Mouse (Mus musculus): Measurements from ENCODE around the gene Acy3. TPM values are rescaled to one million over a fixed set of nuclear protein-coding genes. Genes with fewer than 3 reads are reported as not detected.
"Not testable (repeated sequence)": the region's sequence is repeated elsewhere in the genome, so short reads cannot be mapped to it uniquely, and the experiment has no call there.

Gene Acy3
- polyA plus RNA-seq, 1 experiment from 2014 or later, result 2.5 TPM

- Histone ChIP-seq H3K4me3 (ENCODE audit: low read depth, low read length) (no peak overlapping the region), H3K27ac (ENCODE audit: low read depth, low read length) (no peak overlapping the region), H3K4me2 (replicated peaks; ENCODE audit: low read depth, low read length) (no peak overlapping the region), H3K4me1 (replicated peaks; ENCODE audit: control insufficient read depth, insufficient read depth, low read length) (no peaks in the 10 kb centered on the region), H3K9ac (ENCODE audit: low read depth, low read length) (no peak overlapping the region; the same call in 1 of the 2 replicates), H3K27me3 (ENCODE audit: control insufficient read depth, insufficient read depth, low read length) (no peaks in the 10 kb centered on the region), H3K36me3 (ENCODE audit: control insufficient read depth, insufficient read depth, low read length) (no peaks in the 10 kb centered on the region), H3K9me3 (ENCODE audit: control insufficient read depth, low read length) (no peaks in the 10 kb centered on the region)
- 0 out of 2 replicates have a peak, but pooled peaks have one; percentile 10 for ATAC-seq (ENCODE audit: low FRiP score)
- 75% methylated on average over 12 of the region's 12 CpGs for WGBS
- DNase-seq (ENCODE audit: low spot score), result peak; percentile 28
These were observed 50.1 kb downstream of the Acy3 start for GRCm38 (mm10) chr19:4036327-4037045.

DNA sequence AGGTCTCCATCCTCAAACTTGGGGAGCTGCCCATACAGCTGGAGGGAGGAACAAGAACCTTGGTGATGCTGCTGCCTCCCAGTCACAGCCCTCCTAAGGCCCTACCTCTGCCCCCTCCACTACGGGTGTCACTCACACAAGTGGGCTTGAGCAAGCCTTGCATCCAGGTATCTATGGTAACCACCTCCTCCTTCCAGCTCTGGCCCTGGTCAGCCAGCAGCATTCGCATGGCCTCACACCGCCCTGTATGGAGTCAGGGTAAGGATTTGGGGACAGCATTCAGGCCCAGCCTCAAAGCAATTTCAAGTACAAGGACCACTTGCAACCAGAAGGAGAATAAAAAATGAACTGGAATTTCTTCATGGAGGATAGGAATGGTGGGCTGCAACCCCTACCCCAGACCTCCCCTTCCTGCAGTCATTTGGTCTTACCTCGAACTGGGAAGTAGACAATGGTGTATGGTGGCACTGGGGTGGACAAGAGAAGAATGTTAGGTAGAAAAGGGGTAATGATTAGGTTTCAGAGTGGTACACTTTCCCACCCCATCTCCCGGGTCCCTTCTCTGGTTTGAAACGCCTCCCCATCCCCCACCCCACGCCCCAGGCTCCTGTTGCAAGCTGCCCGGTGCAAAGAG lies 50.9 kb downstream of the Acy3 start:
- Histone ChIP-seq H3K9ac (ENCODE audit: low read depth, low read length) (peak overlapping the region; percentile 70), H3K4me2 (replicated peaks; ENCODE audit: low read depth, low read length) (peak overlapping the region; percentile 66), H3K4me3 (ENCODE audit: low read depth, low read length) (peak overlapping the region; percentile 61)
- not testable (repeated sequence) for H3K9me3 ChIP-seq (ENCODE audit: control insufficient read depth, low read length); H3K36me3 ChIP-seq (ENCODE audit: control insufficient read depth, insufficient read depth, low read length); H3K4me1 ChIP-seq (replicated peaks; ENCODE audit: control insufficient read depth, insufficient read depth, low read length); H3K27ac ChIP-seq (ENCODE audit: low read depth, low read length); DNase-seq (ENCODE audit: low spot score); H3K27me3 ChIP-seq (ENCODE audit: control insufficient read depth, insufficient read depth, low read length)
- 29% methylated on average over 7 of the region's 8 CpGs for WGBS
- peak; percentile 38; the same call in 1 of the 2 replicates for ATAC-seq (ENCODE audit: low FRiP score)

GRCm38 (mm10) chr19:4037788-4038232 lies 51.4 kb downstream of the Acy3 start, which contains the start of gene Gstp1:
Gstp1 (minus strand) TSS chr19:4037985.
- ATAC-seq (ENCODE audit: low FRiP score) (peak; percentile 81), DNase-seq (ENCODE audit: low spot score) (peak; percentile 84)
- Histone ChIP-seq H3K9ac (ENCODE audit: low read depth, low read length) (peak within 1 kb of the TSS; percentile 70), H3K36me3 (ENCODE audit: control insufficient read depth, insufficient read depth, low read length) (no peaks in the 10 kb centered on the region), H3K27me3 (ENCODE audit: control insufficient read depth, insufficient read depth, low read length) (no peaks in the 10 kb centered on the region), H3K9me3 (ENCODE audit: control insufficient read depth, low read length) (no peaks in the 10 kb centered on the region), H3K4me2 (replicated peaks; ENCODE audit: low read depth, low read length) (peak within 1 kb of the TSS; percentile 66), H3K27ac (ENCODE audit: low read depth, low read length) (no peak within 1 kb of the TSS), H3K4me3 (ENCODE audit: low read depth, low read length) (peak within 1 kb of the TSS; percentile 61), H3K4me1 (replicated peaks; ENCODE audit: control insufficient read depth, insufficient read depth, low read length) (no peaks in the 10 kb centered on the region)
- WGBS, result under 1% methylated on average over 26 of the region's 26 CpGs

Other genes with a start within 250 kb of the Acy3 start
- 43.9 and 52.7 TPM in 2 replicates for gene Kmt5b, start 219.1 kb upstream of the Acy3 start, polyA plus RNA-seq (2014; fragmentation: Nextera tagmentation; extraction: Ambion mirVana)
- 50.3 and 63.7 TPM in 2 replicates for gene Chka, start 134.8 kb upstream of the Acy3 start, polyA plus RNA-seq (2014; fragmentation: Nextera tagmentation; extraction: Ambion mirVana)
- gene Tcirg1, start 79.4 kb upstream of the Acy3 start, polyA plus RNA-seq (2014; fragmentation: Nextera tagmentation; extraction: Ambion mirVana), result 10.7 and 11.6 TPM in 2 replicates
- 240 and 258 TPM in 2 replicates for gene Ndufs8, start 73.8 kb upstream of the Acy3 start, polyA plus RNA-seq (2014; fragmentation: Nextera tagmentation; extraction: Ambion mirVana)
- 0.59 and 1.4 TPM in 2 replicates for gene Aldh3b1, start 56.8 kb upstream of the Acy3 start, polyA plus RNA-seq (2014; fragmentation: Nextera tagmentation; extraction: Ambion mirVana)
- 5.1 and 6.4 TPM in 2 replicates for gene Unc93b1, start 51.4 kb upstream of the Acy3 start, polyA plus RNA-seq (2014; fragmentation: Nextera tagmentation; extraction: Ambion mirVana)
- gene Aldh3b3, start 27.9 kb upstream of the Acy3 start, polyA plus RNA-seq (2014; fragmentation: Nextera tagmentation; extraction: Ambion mirVana), result not detected in 2 replicates
- gene Aldh3b2, start 14.2 kb upstream of the Acy3 start, polyA plus RNA-seq (2014; fragmentation: Nextera tagmentation; extraction: Ambion mirVana), result 1.5 and 2.3 TPM in 2 replicates
- gene Tbx10, start 6.2 kb downstream of the Acy3 start, polyA plus RNA-seq (2014; fragmentation: Nextera tagmentation; extraction: Ambion mirVana), result 0.70 and 2.3 TPM in 2 replicates
- 14.6 and 19.5 TPM in 2 replicates for gene Nudt8, start 14.0 kb downstream of the Acy3 start, polyA plus RNA-seq (2014; fragmentation: Nextera tagmentation; extraction: Ambion mirVana)
- 1.5 and 1.6 TPM in 2 replicates for gene Gm49405, start 14.1 kb downstream of the Acy3 start, polyA plus RNA-seq (2014; fragmentation: Nextera tagmentation; extraction: Ambion mirVana)
- 1.5 and 1.9 TPM in 2 replicates for gene Doc2g, start 16.7 kb downstream of the Acy3 start, polyA plus RNA-seq (2014; fragmentation: Nextera tagmentation; extraction: Ambion mirVana)
- gene Ndufv1, start 26.2 kb downstream of the Acy3 start, polyA plus RNA-seq (2014; fragmentation: Nextera tagmentation; extraction: Ambion mirVana), result 188 and 201 TPM in 2 replicates
- gene Gstp1, start 51.4 kb downstream of the Acy3 start, polyA plus RNA-seq (2014; fragmentation: Nextera tagmentation; extraction: Ambion mirVana), result 343 and 348 TPM in 2 replicates
- gene Gstp2, start 59.5 kb downstream of the Acy3 start, polyA plus RNA-seq (2014; fragmentation: Nextera tagmentation; extraction: Ambion mirVana), result 1.1 and 2.9 TPM in 2 replicates
- gene Gstp3, start 73.0 kb downstream of the Acy3 start, polyA plus RNA-seq (2014; fragmentation: Nextera tagmentation; extraction: Ambion mirVana), result not detected in 2 replicates
- gene Cabp2, start 95.0 kb downstream of the Acy3 start, polyA plus RNA-seq (2014; fragmentation: Nextera tagmentation; extraction: Ambion mirVana), result not detected in 2 replicates
- gene Cdk2ap2, start 110.6 kb downstream of the Acy3 start, polyA plus RNA-seq (2014; fragmentation: Nextera tagmentation; extraction: Ambion mirVana), result 74.4 and 84.3 TPM in 2 replicates
- gene Pitpnm1, start 113.4 kb downstream of the Acy3 start, polyA plus RNA-seq (2014; fragmentation: Nextera tagmentation; extraction: Ambion mirVana), result 12.2 and 15.4 TPM in 2 replicates
- gene Aip, start 139.3 kb downstream of the Acy3 start, polyA plus RNA-seq (2014; fragmentation: Nextera tagmentation; extraction: Ambion mirVana), result 65.7 and 67.4 TPM in 2 replicates
- gene Gpr152, start 153.2 kb downstream of the Acy3 start, polyA plus RNA-seq (2014; fragmentation: Nextera tagmentation; extraction: Ambion mirVana), result not detected in 2 replicates
- gene Cabp4, start 157.5 kb downstream of the Acy3 start, polyA plus RNA-seq (2014; fragmentation: Nextera tagmentation; extraction: Ambion mirVana), result not detected in 2 replicates
- 119 and 123 TPM in 2 replicates for gene Coro1b, start 162.0 kb downstream of the Acy3 start, polyA plus RNA-seq (2014; fragmentation: Nextera tagmentation; extraction: Ambion mirVana)
- gene Ptprcap, start 167.0 kb downstream of the Acy3 start, polyA plus RNA-seq (2014; fragmentation: Nextera tagmentation; extraction: Ambion mirVana), result 1.0 and 1.1 TPM in 2 replicates
- gene Rps6kb2, start 176.8 kb downstream of the Acy3 start, polyA plus RNA-seq (2014; fragmentation: Nextera tagmentation; extraction: Ambion mirVana), result 42.2 and 45.7 TPM in 2 replicates
- gene Carns1, start 188.9 kb downstream of the Acy3 start, polyA plus RNA-seq (2014; fragmentation: Nextera tagmentation; extraction: Ambion mirVana), result 2.8 and 3.3 TPM in 2 replicates
- gene Tbc1d10c, start 204.7 kb downstream of the Acy3 start, polyA plus RNA-seq (2014; fragmentation: Nextera tagmentation; extraction: Ambion mirVana), result 0.79 and 0.96 TPM in 2 replicates
- 868 and 927 TPM in 2 replicates for gene Ppp1ca, start 205.5 kb downstream of the Acy3 start, polyA plus RNA-seq (2014; fragmentation: Nextera tagmentation; extraction: Ambion mirVana)
- 41.6 and 42.1 TPM in 2 replicates for gene Rad9a, start 215.1 kb downstream of the Acy3 start, polyA plus RNA-seq (2014; fragmentation: Nextera tagmentation; extraction: Ambion mirVana)
- gene Clcf1, start 227.7 kb downstream of the Acy3 start, polyA plus RNA-seq (2014; fragmentation: Nextera tagmentation; extraction: Ambion mirVana), result 0.82 and 0.90 TPM in 2 replicates
- gene AC109138.7, start 227.8 kb downstream of the Acy3 start, polyA plus RNA-seq (2014; fragmentation: Nextera tagmentation; extraction: Ambion mirVana), result not detected in 2 replicates
- 11.0 and 17.9 TPM in 2 replicates for gene Pold4, start 245.3 kb downstream of the Acy3 start, polyA plus RNA-seq (2014; fragmentation: Nextera tagmentation; extraction: Ambion mirVana)

All from hindbrain, embryonic 11.5 days (tissue).